Mouse (Mus musculus) embryonic facial prominence, embryonic 11.5 days (tissue): Measurements from ENCODE around the gene Nap1l1. TPM values are rescaled to one million over a fixed set of nuclear protein-coding genes. Genes with fewer than 3 reads are reported as not detected.

Experiments
- ATAC-seq: fragments of 200-750 bp; cut with Nextera tagmentation; replicated peaks from 2 replicates; pipeline ENCODE4 v1.8.0; 2017; ENCODE audit warnings: low read depth; ENCODE audit not compliant: insufficient number of reproducible peaks, low FRiP score, low TSS enrichment
- DNase-seq: peaks from one replicate; pipeline ENCODE4 v3.0.0-alpha.2; 2015; ENCODE audit warnings: low spot score
- H3K27ac ChIP-seq: fragments of 300-500 bp; sonication (generic); replicated peaks from 2 replicates; pipeline ENCODE4 v1.5.1; 2014; ENCODE audit warnings: mild to moderate bottlenecking, low read depth, low read length, control low read depth
- H3K27me3 ChIP-seq: fragments of 300-500 bp; sonication (generic); 2 replicates; pipeline ENCODE4 v1.6.1; 2014; ENCODE audit warnings: mild to moderate bottlenecking, low read length, moderate library complexity, mixed read lengths; ENCODE audit not compliant: control insufficient read depth, insufficient read depth
- H3K36me3 ChIP-seq: fragments of 300-500 bp; sonication (generic); replicated peaks from 2 replicates; pipeline ENCODE4 v1.6.1; 2014; ENCODE audit warnings: low read depth, mild to moderate bottlenecking, low read length, moderate library complexity, mixed read lengths; ENCODE audit not compliant: control insufficient read depth, insufficient read depth
- H3K4me1 ChIP-seq: fragments of 300-500 bp; sonication (generic); 2 replicates; pipeline ENCODE4 v1.6.1; 2014; ENCODE audit warnings: low read length, mixed read lengths; ENCODE audit not compliant: control insufficient read depth, insufficient read depth
- H3K4me2 ChIP-seq: fragments of 300-500 bp; sonication (generic); 2 replicates; pipeline ENCODE4 v1.6.1; 2014; ENCODE audit warnings: low read depth, mild to moderate bottlenecking, control low read depth, low read length, moderate library complexity
- H3K4me3 ChIP-seq: fragments of 300-500 bp; sonication (generic); 2 replicates; pipeline ENCODE4 v1.5.1; 2014; ENCODE audit warnings: low read depth, low read length, control low read depth
- H3K9ac ChIP-seq: fragments of 300-500 bp; sonication (generic); replicated peaks from 2 replicates; pipeline ENCODE4 v1.6.1; 2014; ENCODE audit warnings: mild to moderate bottlenecking, control low read depth, low read length
- H3K9me3 ChIP-seq: fragments of 300-500 bp; sonication (generic); replicated peaks from 2 replicates; pipeline ENCODE4 v1.6.1; 2016; ENCODE audit warnings: mild to moderate bottlenecking, low read length, inconsistent platforms, mixed read lengths; ENCODE audit not compliant: control insufficient read depth
- WGBS: fragments of 180-500 bp; shearing (Covaris S2); extraction: QIAGEN DNeasy Blood & Tissue Kit; methylation state at CpG from one replicate; pipeline ENCODE4 v1.1.7; 2014; 5-methylcytosine and 5-hydroxymethylcytosine counted together
- polyA plus RNA-seq: library from polyadenylated mRNA; unstranded; fragments of >200 nt; fragmentation: Nextera tagmentation; extraction: Ambion mirVana; gene quantifications from 2 replicates; pipeline ENCODE4 v1.2.1, GENCODE M21; 2014

The Nap1l1 gene
- polyA plus RNA-seq, 1 experiment from 2014 or later: 443 TPM

DNA sequence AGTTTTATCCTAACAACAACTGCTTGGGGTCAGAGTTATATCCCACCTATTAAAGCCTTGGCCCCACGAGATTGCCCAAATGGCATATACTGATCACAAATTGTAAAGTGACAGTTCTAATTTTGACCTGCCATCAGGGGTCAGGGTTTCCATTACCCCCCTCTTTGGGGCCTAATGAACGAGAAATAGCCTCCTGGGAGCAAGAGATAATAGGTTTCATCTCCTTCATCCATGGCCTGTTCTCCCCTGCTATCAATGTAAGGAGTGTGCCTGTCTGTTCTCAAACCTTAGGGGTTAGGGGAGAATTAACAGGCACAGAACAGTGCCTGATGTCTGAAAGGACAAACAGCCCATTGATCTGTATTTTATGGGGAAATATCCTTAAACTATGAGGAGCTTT, 7.6 kb upstream of the Nap1l1 start:
- Histone ChIP-seq H3K4me1 (no peaks in the 10 kb centered on the region), H3K27ac (no peak overlapping the region), H3K27me3 (no peaks in the 10 kb centered on the region), H3K9ac (no peak overlapping the region), H3K4me3 (no peak overlapping the region), H3K9me3 (no peaks in the 10 kb centered on the region), H3K4me2 (no peak overlapping the region), H3K36me3 (no peaks in the 10 kb centered on the region)
- 39% methylated on average over 2 of the region's 2 CpGs for WGBS
- DNase-seq (no peak), ATAC-seq (no peak)

- Histone ChIP-seq H3K9ac (no peak overlapping the region), H3K27me3 (no peaks in the 10 kb centered on the region), H3K9me3 (no peaks in the 10 kb centered on the region), H3K27ac (no peak overlapping the region), H3K4me2 (no peak overlapping the region), H3K4me1 (no peaks in the 10 kb centered on the region; the same call in 1 of the 2 replicates), H3K4me3 (no peak overlapping the region), H3K36me3 (no peaks in the 10 kb centered on the region)
- ATAC-seq: no peak
- DNase-seq: no peak
- 85% methylated on average over 9 of the region's 9 CpGs for WGBS
Measured at GRCm38 (mm10) chr10:111471166-111471565, 1.9 kb upstream of the Nap1l1 start.

DNA sequence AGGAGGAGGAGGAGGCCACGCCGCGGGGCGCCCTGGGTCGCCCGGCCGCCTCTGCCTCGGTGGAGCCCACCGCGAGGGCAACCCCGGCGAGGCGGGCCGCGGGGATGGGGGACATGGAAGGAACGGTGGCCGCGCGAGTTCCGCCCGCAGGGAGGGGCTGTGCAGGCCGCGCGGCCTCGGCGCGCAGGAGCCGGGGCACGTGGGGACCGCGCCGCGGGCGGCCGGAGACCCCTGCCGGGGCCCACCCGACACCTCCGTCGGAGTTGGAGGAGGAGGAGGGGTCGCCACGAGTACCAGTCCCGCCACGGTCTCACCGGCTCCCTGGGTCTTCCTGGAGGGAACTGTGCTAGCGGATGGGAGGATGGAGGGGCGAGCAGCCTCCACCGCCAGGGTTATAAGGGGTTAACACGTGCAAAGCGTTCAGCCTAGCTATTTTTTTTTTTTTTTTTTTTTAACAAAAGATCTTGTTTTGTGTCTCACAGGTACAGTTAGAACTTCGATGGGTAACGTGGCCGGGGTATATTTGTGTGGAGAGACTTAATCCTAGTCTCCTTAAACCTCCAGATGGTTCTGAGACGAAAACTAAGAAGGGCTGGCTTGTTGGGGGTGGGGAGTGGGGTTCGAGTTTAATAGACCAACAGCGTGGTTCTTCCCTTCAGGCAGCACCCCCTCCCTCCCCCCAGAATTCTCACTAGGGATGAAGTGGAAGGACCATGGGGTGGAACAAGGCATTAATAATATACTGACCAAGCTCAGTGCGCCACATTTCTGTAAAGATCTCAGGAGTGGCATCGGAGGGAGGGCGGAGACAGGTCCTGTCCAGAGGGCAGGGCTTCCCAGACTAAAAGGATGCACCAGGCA, 718 bp downstream of the Nap1l1 start:
- Histone ChIP-seq H3K27me3 (no peaks in the 10 kb centered on the region), H3K27ac (peak overlapping the region; percentile 95), H3K9ac (peak overlapping the region; percentile 97), H3K36me3 (no peaks in the 10 kb centered on the region), H3K4me2 (peak overlapping the region; percentile 68), H3K4me3 (peak overlapping the region; percentile 93), H3K9me3 (no peaks in the 10 kb centered on the region), H3K4me1 (no peaks in the 10 kb centered on the region; the same call in 1 of the 2 replicates)
- DNase-seq (peak; percentile 69), ATAC-seq (peak; percentile 66)
- WGBS: under 1% methylated on average over 57 of the region's 58 CpGs

DNA sequence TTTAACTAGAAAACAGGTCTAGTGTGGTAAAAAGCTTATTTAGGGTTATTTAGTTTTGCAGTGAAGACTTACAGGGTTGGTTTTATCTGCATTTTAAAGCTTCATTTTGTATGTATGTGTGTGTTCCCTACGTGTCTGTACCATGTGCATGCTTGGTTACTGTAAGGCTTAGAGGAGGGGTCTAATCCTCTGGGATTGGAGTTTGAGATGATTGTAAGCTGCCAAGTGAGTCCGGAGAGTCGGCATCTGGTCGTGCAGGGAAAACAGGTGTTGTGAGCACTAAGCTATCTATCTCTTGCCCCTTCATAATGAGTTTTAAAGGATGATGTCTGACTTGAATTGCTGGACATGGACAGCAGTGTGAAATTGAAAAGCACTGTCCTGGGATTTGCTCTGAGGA, 3.3 kb downstream of the Nap1l1 start:
- WGBS: 63% methylated on average over 4 of the region's 4 CpGs
- no peak overlapping the region for H3K4me2 ChIP-seq
- no peaks in the 10 kb centered on the region for H3K27me3 ChIP-seq
- DNase-seq: no peak
- no peak overlapping the region for H3K27ac ChIP-seq
- no peak for ATAC-seq
- no peak overlapping the region for H3K4me3 ChIP-seq
- H3K9me3 ChIP-seq: no peaks in the 10 kb centered on the region
- H3K36me3 ChIP-seq: no peaks in the 10 kb centered on the region
- no peaks in the 10 kb centered on the region; the same call in 1 of the 2 replicates for H3K4me1 ChIP-seq
- H3K9ac ChIP-seq: no peak overlapping the region

- DNase-seq: no peak
- Histone ChIP-seq H3K9ac (no peak overlapping the region), H3K9me3 (no peaks in the 10 kb centered on the region), H3K27me3 (no peaks in the 10 kb centered on the region), H3K4me3 (no peak overlapping the region), H3K36me3 (no peaks in the 10 kb centered on the region), H3K4me1 (no peaks in the 10 kb centered on the region; the same call in 1 of the 2 replicates), H3K27ac (no peak overlapping the region), H3K4me2 (no peak overlapping the region)
- ATAC-seq: no peak
- 83% methylated on average over 6 of the region's 6 CpGs for WGBS
Measured at GRCm38 (mm10) chr10:111476989-111477510, 4.0 kb downstream of the Nap1l1 start.

- no peak overlapping the region for H3K4me3 ChIP-seq
- H3K27ac ChIP-seq: no peak overlapping the region
- no peaks in the 10 kb centered on the region for H3K27me3 ChIP-seq
- no peaks in the 10 kb centered on the region; the same call in 1 of the 2 replicates for H3K4me1 ChIP-seq
- H3K9me3 ChIP-seq: no peaks in the 10 kb centered on the region
- WGBS: 74% methylated on average over 5 of the region's 5 CpGs
- ATAC-seq (no peak), DNase-seq (no peak)
- no peak overlapping the region for H3K4me2 ChIP-seq
- H3K9ac ChIP-seq: no peak overlapping the region
- no peaks in the 10 kb centered on the region; the same call in none of the 2 replicates for H3K36me3 ChIP-seq
Measured at GRCm38 (mm10) chr10:111479599-111479998, 6.6 kb downstream of the Nap1l1 start.

- H3K4me1 ChIP-seq: no peaks in the 10 kb centered on the region
- no peak overlapping the region for H3K4me3 ChIP-seq
- H3K27ac ChIP-seq: no peak overlapping the region
- 95% methylated on average over 2 of the region's 2 CpGs for WGBS
- no peak overlapping the region for H3K4me2 ChIP-seq
- H3K27me3 ChIP-seq: no peaks in the 10 kb centered on the region
- H3K9me3 ChIP-seq: no peaks in the 10 kb centered on the region
- ATAC-seq (no peak), DNase-seq (no peak)
- peaks cover 6% of the 10 kb centered on the region for H3K36me3 ChIP-seq
- no peak overlapping the region for H3K9ac ChIP-seq
Measured at GRCm38 (mm10) chr10:111482654-111483053, 9.6 kb downstream of the Nap1l1 start.

GRCm38 (mm10) chr10:111484079-111484478, 11.1 kb downstream of the Nap1l1 start:
- H3K36me3 ChIP-seq: peaks cover 6% of the 10 kb centered on the region
- no peak overlapping the region for H3K4me3 ChIP-seq
- H3K27me3 ChIP-seq: no peaks in the 10 kb centered on the region
- no peak overlapping the region for H3K9ac ChIP-seq
- ATAC-seq (no peak), DNase-seq (no peak)
- no peak overlapping the region for H3K27ac ChIP-seq
- WGBS: 86% methylated on average over 5 of the region's 5 CpGs
- no peak overlapping the region for H3K4me2 ChIP-seq
- no peaks in the 10 kb centered on the region for H3K9me3 ChIP-seq
- H3K4me1 ChIP-seq: no peaks in the 10 kb centered on the region
